Mouse (Mus musculus) erythroblast, embryonic 14.5 days (primary cell): ENCODE measurements around the gene Col7a1.

Experiments used
- GATA1 ChIP-seq: IDR thresholded peaks from 2 replicates; pipeline ENCODE4 v1.6.1; 2012; ENCODE audit warnings: low read length, inconsistent platforms, mixed read lengths
- TAL1 ChIP-seq: IDR thresholded peaks from 3 replicates; pipeline ENCODE4 v1.6.1; 2012; ENCODE audit warnings: low read length, inconsistent platforms, mixed read lengths

- TF ChIP-seq TAL1 (no peak), GATA1 (no peak)
Measured at GRCm38 (mm10) chr9:108912308-108912707, 41.1 kb upstream of the Col7a1 start.
